Mouse (Mus musculus): ENCODE results near the gene Gm45062. TPM values are rescaled to one million over a fixed set of nuclear protein-coding genes. Genes with fewer than 3 reads are reported as not detected.
"Not testable (repeated sequence)": the region's sequence is repeated elsewhere in the genome, so short reads cannot be mapped to it uniquely, and the experiment has no call there.

Gm45062 gene
- polyA plus RNA-seq, 1 experiment from 2014 or later, result 9.2 TPM

DNA sequence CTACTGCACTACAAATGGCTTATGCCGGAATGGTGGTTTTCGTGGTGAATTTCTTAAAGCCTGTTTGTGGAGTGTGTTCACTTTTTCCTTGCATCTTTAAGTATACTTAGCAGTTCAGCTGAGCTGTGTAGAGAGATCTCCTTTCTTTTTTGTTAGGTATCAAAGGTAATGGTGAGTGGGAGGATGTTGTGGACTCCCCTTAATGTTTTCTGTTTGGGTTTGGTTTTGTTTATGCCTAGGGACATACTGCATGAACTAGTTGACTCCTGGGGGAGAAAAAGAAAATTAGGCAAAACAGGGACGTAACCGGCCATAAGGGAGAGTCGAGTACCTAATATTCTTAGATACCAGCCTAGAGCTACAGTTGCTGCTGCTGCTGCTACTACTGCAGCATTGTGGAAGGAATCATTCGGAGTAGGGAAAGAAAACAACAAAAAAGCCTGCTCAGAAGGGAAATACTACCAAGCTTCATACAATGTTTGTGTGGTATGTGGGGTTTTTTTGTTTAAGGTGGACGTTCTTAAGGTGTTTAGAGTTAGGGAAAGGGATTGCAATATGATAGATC, 251.7 kb downstream of the Gm45062 start:
- H3K9me3 ChIP-seq (replicated peaks), result no peaks in the 10 kb centered on the region
- H3K4me3 ChIP-seq, result peak overlapping the region; percentile 93
- H3K27ac ChIP-seq (ENCODE audit: poor library complexity, severe bottlenecking), result no peak overlapping the region
- peak overlapping the region; percentile 81 for H3K4me2 ChIP-seq
- no peaks in the 10 kb centered on the region for H3K36me3 ChIP-seq
- H3K4me1 ChIP-seq (replicated peaks), result peaks cover 15% of the 10 kb centered on the region
- 13% methylated on average over 7 of the region's 7 CpGs for WGBS
- H3K9ac ChIP-seq, result peak overlapping the region; percentile 99
- no peak for ATAC-seq (ENCODE audit: insufficient number of reproducible peaks, low FRiP score)
- H3K27me3 ChIP-seq (replicated peaks), result no peaks in the 10 kb centered on the region

DNA sequence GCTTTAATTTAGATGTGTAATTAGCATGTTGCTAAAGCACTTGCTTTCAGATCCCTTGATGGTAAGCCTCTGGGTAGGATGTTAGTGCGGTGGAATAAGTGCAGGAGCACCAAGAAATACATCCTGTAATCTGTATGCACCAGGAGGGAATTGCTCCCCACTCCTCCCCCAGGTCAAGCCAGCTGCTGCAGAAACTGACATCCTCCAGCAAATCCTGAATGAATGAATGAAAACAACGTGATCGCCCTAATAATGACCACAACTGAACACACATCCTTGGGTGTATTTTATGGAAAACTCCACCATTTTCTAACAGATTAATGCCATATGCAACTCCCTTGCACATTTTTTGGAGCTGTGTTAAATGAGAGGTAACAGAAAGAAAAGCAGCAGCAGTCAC, 252.2 kb downstream of the Gm45062 start:
- Histone ChIP-seq H3K9ac (peak overlapping the region; percentile 99; the same call in 1 of the 2 replicates), H3K9me3 (replicated peaks) (no peaks in the 10 kb centered on the region), H3K27ac (ENCODE audit: poor library complexity, severe bottlenecking) (no peak overlapping the region), H3K4me1 (replicated peaks) (peaks cover 15% of the 10 kb centered on the region), H3K4me2 (peak overlapping the region; percentile 81), H3K27me3 (replicated peaks) (no peaks in the 10 kb centered on the region), H3K36me3 (no peaks in the 10 kb centered on the region), H3K4me3 (peak overlapping the region; percentile 93)
- 16% methylated on average over 3 of the region's 3 CpGs for WGBS
- no peak for ATAC-seq (ENCODE audit: insufficient number of reproducible peaks, low FRiP score)

DNA sequence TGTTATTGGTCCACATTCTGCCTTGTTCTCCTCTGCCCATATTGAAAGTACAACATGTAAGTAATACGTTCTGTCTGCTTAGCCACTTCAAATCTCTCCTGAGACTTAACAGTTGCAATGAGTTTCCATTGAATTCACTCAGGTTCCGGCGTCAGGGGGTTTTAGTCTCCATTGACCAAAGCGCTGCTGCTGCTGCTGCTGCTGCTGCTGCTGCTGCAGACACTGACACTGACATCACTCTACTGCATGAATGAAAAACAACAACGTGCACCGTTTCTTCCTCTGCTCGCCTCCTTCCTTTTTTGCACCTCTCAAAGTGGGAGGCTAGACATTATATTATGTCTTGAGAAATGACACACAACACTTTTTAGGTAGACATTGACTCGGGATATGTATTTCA, 253.2 kb downstream of the Gm45062 start:
- Histone ChIP-seq H3K36me3 (no peaks in the 10 kb centered on the region), H3K9ac (0 out of 2 replicates have a peak overlapping the region, but pooled peaks have one; percentile 36), H3K4me3 (peak overlapping the region; percentile 93), H3K4me2 (peak overlapping the region; percentile 81), H3K27ac (ENCODE audit: poor library complexity, severe bottlenecking) (no peak overlapping the region), H3K27me3 (replicated peaks) (no peaks in the 10 kb centered on the region), H3K4me1 (replicated peaks) (peaks cover 15% of the 10 kb centered on the region), H3K9me3 (replicated peaks) (no peaks in the 10 kb centered on the region)
- 36% methylated on average over 8 of the region's 8 CpGs for WGBS
- no peak for ATAC-seq (ENCODE audit: insufficient number of reproducible peaks, low FRiP score)

DNA sequence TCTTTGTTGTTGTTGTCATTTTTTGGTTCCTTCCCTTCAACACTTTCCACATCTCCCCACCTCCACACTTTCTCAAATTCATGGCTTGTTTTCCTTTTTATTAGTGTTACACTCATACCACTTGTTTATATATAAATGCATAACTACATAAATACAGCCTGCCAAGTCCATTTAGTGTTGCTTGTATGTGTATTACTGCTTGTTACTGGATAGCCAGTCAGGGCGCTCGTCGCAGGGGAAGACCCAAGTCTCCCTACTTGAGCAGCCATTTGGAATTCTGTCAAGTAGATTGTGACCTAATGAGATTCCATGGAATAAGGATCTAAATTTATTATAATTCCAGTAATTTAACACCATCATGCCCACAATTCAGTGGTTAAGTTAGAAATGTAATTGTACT, 260.4 kb downstream of the Gm45062 start:
- no peaks in the 10 kb centered on the region for H3K36me3 ChIP-seq
- 96% methylated on average over 3 of the region's 3 CpGs for WGBS
- H3K4me1 ChIP-seq (replicated peaks), result no peaks in the 10 kb centered on the region

DNA sequence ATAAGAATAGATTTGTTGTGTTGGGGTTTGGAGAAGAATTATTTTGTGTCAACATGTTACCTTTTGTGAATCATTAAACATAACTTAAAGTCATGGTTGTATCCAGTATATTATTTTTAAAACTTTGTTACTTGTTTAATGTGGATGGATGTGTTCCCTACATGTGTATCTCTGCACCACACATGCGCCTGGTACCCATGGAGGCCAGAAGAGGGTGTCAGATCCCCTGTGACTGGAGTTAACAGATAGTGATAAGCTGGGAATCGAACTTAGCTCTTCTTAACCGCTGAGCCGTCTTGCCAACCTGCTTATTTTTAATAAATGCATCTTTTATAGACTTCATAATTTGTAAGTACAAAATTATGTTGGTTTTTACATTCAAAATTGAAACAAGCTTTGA, 262.0 kb downstream of the Gm45062 start:
- whole genome bisulfite sequencing, result 91% methylated on average over 4 of the region's 4 CpGs
- Histone ChIP-seq H3K4me2 (no peak overlapping the region), H3K27me3 (replicated peaks) (no peaks in the 10 kb centered on the region), H3K9me3 (replicated peaks) (no peaks in the 10 kb centered on the region), H3K27ac (ENCODE audit: poor library complexity, severe bottlenecking) (no peak overlapping the region), H3K4me3 (no peak overlapping the region), H3K9ac (no peak overlapping the region), H3K36me3 (no peaks in the 10 kb centered on the region), H3K4me1 (replicated peaks) (no peaks in the 10 kb centered on the region)
- ATAC-seq (ENCODE audit: insufficient number of reproducible peaks, low FRiP score), result no peak

More for the DNA sequence above, 260.4 kb downstream of the Gm45062 start:
- no peak overlapping the region for H3K4me2 ChIP-seq
- no peak overlapping the region for H3K4me3 ChIP-seq
- H3K9me3 ChIP-seq (replicated peaks), result no peaks in the 10 kb centered on the region
- no peak for ATAC-seq (ENCODE audit: insufficient number of reproducible peaks, low FRiP score)
- H3K27me3 ChIP-seq (replicated peaks), result no peaks in the 10 kb centered on the region
- H3K9ac ChIP-seq, result no peak overlapping the region
- H3K27ac ChIP-seq (ENCODE audit: poor library complexity, severe bottlenecking), result no peak overlapping the region

DNA sequence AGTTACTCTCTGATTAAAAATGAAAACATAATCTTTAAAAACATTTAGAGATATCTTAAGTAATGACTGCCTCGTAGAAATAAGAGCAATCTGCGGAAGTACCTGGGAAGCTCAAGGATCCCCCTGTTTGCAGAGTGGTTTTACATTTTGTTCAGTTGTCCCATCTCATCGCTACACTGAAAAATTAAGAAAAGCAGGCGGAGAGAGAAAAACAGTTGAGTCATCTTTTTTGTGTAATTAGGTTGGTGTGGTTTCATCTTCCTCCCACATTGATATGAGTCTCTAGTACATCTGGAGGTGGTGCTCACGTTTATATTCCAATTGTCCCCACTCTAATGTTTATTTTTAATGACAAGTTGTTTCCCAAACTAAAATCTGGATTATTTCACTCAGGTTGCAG, 265.5 kb downstream of the Gm45062 start:
- no peaks in the 10 kb centered on the region for H3K27me3 ChIP-seq (replicated peaks)

DNA sequence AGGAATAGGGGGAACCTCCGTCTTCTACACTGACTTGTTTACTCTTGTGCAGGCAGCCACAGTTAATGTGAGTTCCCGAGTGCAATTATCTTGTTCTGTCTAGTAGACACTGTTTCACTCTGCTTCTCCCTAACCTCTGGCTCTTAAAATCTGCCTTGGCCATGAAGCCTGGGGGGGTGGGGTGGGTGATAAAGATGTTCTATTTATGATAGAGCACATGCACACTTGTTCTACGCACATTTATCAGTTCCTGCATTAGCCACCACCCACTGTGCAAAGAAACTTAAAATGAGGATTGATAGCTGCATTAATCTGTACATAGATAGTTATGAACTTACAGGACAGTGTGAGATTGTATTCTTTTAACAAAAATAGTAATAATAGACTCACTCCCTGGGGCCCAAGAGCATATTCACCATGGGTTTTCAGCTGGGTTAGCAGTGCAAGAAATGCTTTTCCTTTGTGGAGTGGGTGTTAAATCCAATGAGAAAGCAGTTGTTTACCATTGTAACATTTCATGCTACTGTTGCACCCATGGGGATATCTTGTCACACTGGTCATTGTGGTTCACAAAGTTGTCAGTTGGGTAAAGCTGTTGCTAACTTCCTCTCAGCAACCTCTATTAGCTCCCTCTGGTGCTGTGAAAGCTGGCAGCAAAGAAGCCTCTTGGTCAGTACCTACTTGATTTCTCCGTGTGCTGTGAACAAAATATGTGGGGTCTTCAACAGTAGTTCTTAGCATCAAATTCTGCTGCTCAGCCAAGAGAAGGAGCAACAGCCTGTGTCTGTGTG, 272.0 kb downstream of the Gm45062 start:
- H3K4me3 ChIP-seq, result no peak overlapping the region
- H3K4me1 ChIP-seq (replicated peaks), result peaks cover 4% of the 10 kb centered on the region
- H3K36me3 ChIP-seq, result no peaks in the 10 kb centered on the region
- H3K9ac ChIP-seq, result no peak overlapping the region
- WGBS, result 41% methylated on average over 4 of the region's 4 CpGs
- no peak overlapping the region for H3K4me2 ChIP-seq
- no peaks in the 10 kb centered on the region for H3K9me3 ChIP-seq (replicated peaks)
- no peaks in the 10 kb centered on the region for H3K27me3 ChIP-seq (replicated peaks)
- peak; percentile 36; the same call in 1 of the 2 replicates for ATAC-seq (ENCODE audit: insufficient number of reproducible peaks, low FRiP score)
- H3K27ac ChIP-seq (ENCODE audit: poor library complexity, severe bottlenecking), result no peak overlapping the region

More for the DNA sequence above, 265.5 kb downstream of the Gm45062 start:
- no peak overlapping the region for H3K27ac ChIP-seq (ENCODE audit: poor library complexity, severe bottlenecking)
- no peaks in the 10 kb centered on the region for H3K36me3 ChIP-seq
- no peak overlapping the region for H3K4me3 ChIP-seq
- 82% methylated on average over 5 of the region's 5 CpGs for WGBS
- no peak for ATAC-seq (ENCODE audit: insufficient number of reproducible peaks, low FRiP score)
- H3K9me3 ChIP-seq (replicated peaks), result no peaks in the 10 kb centered on the region
- H3K4me2 ChIP-seq, result no peak overlapping the region
- H3K4me1 ChIP-seq (replicated peaks), result no peaks in the 10 kb centered on the region
- no peak overlapping the region for H3K9ac ChIP-seq

DNA sequence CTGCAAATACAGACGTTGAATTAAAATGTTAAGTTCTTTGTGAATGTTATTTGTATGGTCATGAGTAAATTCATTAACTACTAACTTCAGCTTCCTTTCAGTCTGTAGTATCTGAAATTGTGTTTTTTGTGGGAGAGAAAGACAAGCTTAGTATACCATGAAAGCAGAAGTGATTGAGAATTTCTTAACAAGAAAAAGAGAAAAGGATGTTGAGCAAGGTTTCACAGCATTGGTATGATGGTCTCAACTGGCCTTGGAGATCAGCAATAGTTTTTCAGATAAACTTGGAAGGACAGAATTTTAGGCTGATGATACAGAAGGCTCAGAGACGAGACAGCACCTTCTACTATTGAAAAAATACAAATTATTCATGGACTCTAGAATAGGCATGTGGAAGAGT, 277.7 kb downstream of the Gm45062 start:
- H3K27me3 ChIP-seq (replicated peaks), result no peaks in the 10 kb centered on the region
- H3K9ac ChIP-seq, result no peak overlapping the region
- 82% methylated on average over 2 of the region's 2 CpGs for WGBS
- H3K4me3 ChIP-seq, result no peak overlapping the region
- H3K9me3 ChIP-seq (replicated peaks), result no peaks in the 10 kb centered on the region
- no peak overlapping the region for H3K27ac ChIP-seq (ENCODE audit: poor library complexity, severe bottlenecking)
- H3K4me1 ChIP-seq (replicated peaks), result no peaks in the 10 kb centered on the region
- no peak for ATAC-seq (ENCODE audit: insufficient number of reproducible peaks, low FRiP score)
- no peak overlapping the region for H3K4me2 ChIP-seq
- H3K36me3 ChIP-seq, result no peaks in the 10 kb centered on the region

DNA sequence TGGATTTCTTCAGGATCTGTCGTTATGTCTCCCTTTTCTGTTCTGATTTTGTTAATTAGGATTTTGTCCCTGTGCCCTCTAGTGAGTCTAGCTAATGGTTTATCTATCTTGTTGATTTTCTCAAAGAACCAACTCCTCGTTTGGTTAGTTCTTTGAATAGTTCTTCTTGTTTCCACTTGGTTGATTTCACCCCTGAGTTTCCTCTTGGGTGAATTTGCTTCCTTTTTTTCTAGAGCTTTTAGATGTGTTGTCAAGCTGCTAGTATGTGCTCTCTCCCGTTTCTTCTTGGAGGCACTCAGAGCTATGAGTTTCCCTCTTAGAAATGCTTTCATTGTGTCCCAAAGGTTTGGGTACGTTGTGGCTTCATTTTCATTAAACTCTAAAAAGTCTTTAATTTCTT, 282.3 kb downstream of the Gm45062 start:
- 88% methylated on average over 4 of the region's 4 CpGs for WGBS
- H3K9ac ChIP-seq; H3K4me3 ChIP-seq; H3K27ac ChIP-seq (ENCODE audit: poor library complexity, severe bottlenecking); H3K9me3 ChIP-seq (replicated peaks); H3K36me3 ChIP-seq; H3K4me2 ChIP-seq; ATAC-seq (ENCODE audit: insufficient number of reproducible peaks, low FRiP score); H3K27me3 ChIP-seq (replicated peaks); H3K4me1 ChIP-seq (replicated peaks): not testable (repeated sequence)

DNA sequence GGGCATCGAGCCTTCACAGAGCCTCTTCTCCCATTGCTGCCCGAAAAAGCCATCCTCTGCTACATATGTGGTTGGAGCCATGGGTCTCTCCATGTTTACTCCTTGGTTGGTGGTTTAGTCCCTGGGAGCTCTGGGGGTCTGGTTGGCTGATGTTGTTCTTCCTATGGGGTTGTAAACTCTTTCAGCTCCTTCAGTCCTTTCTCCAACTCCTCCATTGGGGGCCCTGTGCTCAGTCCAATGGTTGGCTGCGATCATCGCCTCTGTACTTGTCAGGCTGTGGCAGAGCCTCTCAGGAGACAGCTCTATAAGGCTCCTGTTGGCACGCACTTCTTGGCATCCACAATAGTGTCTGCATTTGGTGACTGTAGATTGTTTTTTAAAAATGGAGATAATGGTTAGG, 285.6 kb downstream of the Gm45062 start:
- no peak overlapping the region for H3K4me3 ChIP-seq
- no peak overlapping the region for H3K9ac ChIP-seq
- no peak overlapping the region for H3K27ac ChIP-seq (ENCODE audit: poor library complexity, severe bottlenecking)
- H3K36me3 ChIP-seq, result peaks cover 6% of the 10 kb centered on the region
- 89% methylated on average over 5 of the region's 5 CpGs for WGBS
- H3K9me3 ChIP-seq (replicated peaks), result 0 out of 2 replicates have a peak, but pooled peaks cover 2% of the 10 kb centered on the region
- no peaks in the 10 kb centered on the region for H3K4me1 ChIP-seq (replicated peaks)
- no peak overlapping the region for H3K4me2 ChIP-seq
- H3K27me3 ChIP-seq (replicated peaks), result no peaks in the 10 kb centered on the region
- ATAC-seq (ENCODE audit: insufficient number of reproducible peaks, low FRiP score), result no peak

DNA sequence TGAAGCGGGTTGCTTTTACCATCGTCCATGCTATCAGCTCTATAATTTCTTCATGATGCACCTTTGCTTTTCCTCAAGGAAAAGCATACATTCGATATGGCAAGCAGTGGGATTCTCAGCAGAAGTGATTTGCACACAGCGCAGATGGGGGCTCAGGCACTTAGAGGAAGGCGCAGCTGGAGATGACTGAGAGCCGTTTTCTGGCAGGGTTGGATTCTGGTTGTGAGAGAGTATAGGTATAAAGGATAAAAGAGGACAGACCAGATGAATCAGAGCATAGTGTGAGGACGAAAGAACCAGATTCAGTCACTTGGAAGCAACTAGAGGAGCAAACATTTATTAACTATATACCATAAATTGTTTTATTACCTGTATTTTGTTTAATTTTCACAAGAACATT, 286.5 kb downstream of the Gm45062 start:
- H3K9ac ChIP-seq, result no peak overlapping the region
- no peak overlapping the region for H3K4me3 ChIP-seq
- H3K4me2 ChIP-seq, result no peak overlapping the region
- no peaks in the 10 kb centered on the region for H3K4me1 ChIP-seq (replicated peaks)
- no peak overlapping the region for H3K27ac ChIP-seq (ENCODE audit: poor library complexity, severe bottlenecking)
- WGBS, result 90% methylated on average over 7 of the region's 7 CpGs
- no peak for ATAC-seq (ENCODE audit: insufficient number of reproducible peaks, low FRiP score)
- H3K27me3 ChIP-seq (replicated peaks), result no peaks in the 10 kb centered on the region
- H3K9me3 ChIP-seq (replicated peaks), result 0 out of 2 replicates have a peak, but pooled peaks cover 2% of the 10 kb centered on the region
- H3K36me3 ChIP-seq, result peaks cover 9% of the 10 kb centered on the region

All from heart, embryonic 12.5 days (tissue).